12 mouse cellular contexts compared by ENCODE assay signal in genomic region chrX:48146262-48146661, GRCm38 (mm10). TPM values are rescaled to one million over a fixed set of nuclear protein-coding genes. Genes with fewer than 3 reads are reported as not detected.
A peak's percentile ranks its signal among the peaks of the same experiment; 100 is the strongest.
DNase-seq lines count a peak whose midpoint lies in the region; ATAC-seq and TF ChIP-seq lines count a peak whose summit lies in the region.
"Had no signal": no experiment of that assay in that cellular context is flagged by ENCODE, and none has a peak within 500 bp of the region (broad histone marks: within the 10 kb centered on the region; RNA-seq: fewer than 3 reads in every experiment).

Gene Sash3, plus strand, starts transcription at chrX:48146436.

- no peak for TF ChIP-seq RAD21 in CH12.LX (IDR thresholded peaks at IDR 0.05; ENCODE audit: low read depth, low read length)

- no peaks in the 10 kb centered on the region for H3K9me3 ChIP-seq in CH12.LX (replicated peaks; ENCODE audit: low read length)
- no peaks in the 10 kb centered on the region for H3K9me3 ChIP-seq in liver, embryonic 14.5 days (ENCODE audit: control insufficient read depth, low read length)
- H3K9me3 ChIP-seq: hindbrain, embryonic 13.5 days; limb, embryonic 10.5 days had no signal

- peaks cover 37% of the 10 kb centered on the region for H3K79me2 ChIP-seq in CH12.LX (replicated peaks; ENCODE audit: control insufficient read depth, extremely low read depth, insufficient read depth, poor library complexity, severe bottlenecking)

- H3K4me3 ChIP-seq in CH12.LX (replicated peaks in 1 of 3; ENCODE audit: low read depth in 2 of 3, low read length in 2 of 3, poor library complexity in 1 of 3), result peak within 1 kb of the TSS; percentile 66 to 81 (median 79)
- H3K4me3 ChIP-seq in liver, embryonic 14.5 days (ENCODE audit: insufficient read depth in 1 of 2, low read depth in 2 of 2, low read length in 2 of 2), result peak within 1 kb of the TSS; percentile 21 to 45
- H3K4me3 ChIP-seq in small intestine, adult 2 months (ENCODE audit: low read depth, low read length), result peak within 1 kb of the TSS; percentile 55
- H3K4me3 ChIP-seq: hindbrain, embryonic 13.5 days; limb, embryonic 10.5 days had no signal

- 27% methylated on average over 4 of the region's 4 CpGs for WGBS in liver, embryonic 14.5 days (ENCODE audit: insufficient replicate concordance)
- 82% methylated on average over 4 of the region's 4 CpGs for WGBS in small intestine, adult 2 months

- TF ChIP-seq EP300 in CH12.LX (IDR thresholded peaks at IDR 0.05; ENCODE audit: low read length), result peak; percentile 20; the same call in 1 of the 2 replicates
- no peak for TF ChIP-seq EP300 in liver, embryonic 14.5 days (IDR thresholded peaks at IDR 0.05; ENCODE audit: low read depth)

- peak within 1 kb of the TSS; percentile 99 for H3K9ac ChIP-seq in CH12.LX (ENCODE audit: insufficient read depth, low read depth)
- H3K9ac ChIP-seq in liver, embryonic 14.5 days (replicated peaks), result no peak within 1 kb of the TSS
- H3K9ac ChIP-seq: hindbrain, embryonic 13.5 days had no signal

- peaks cover 14 to 18% of the 10 kb centered on the region in 2 experiments for H3K36me3 ChIP-seq in CH12.LX (replicated peaks in 1 of 2; ENCODE audit: control insufficient read depth in 1 of 2, insufficient read depth in 1 of 2, low read length in 1 of 2)
- no peaks in the 10 kb centered on the region for H3K36me3 ChIP-seq in liver, embryonic 14.5 days (replicated peaks; ENCODE audit: control insufficient read depth, insufficient read depth, low read depth)
- H3K36me3 ChIP-seq in small intestine, adult 2 months (ENCODE audit: control insufficient read depth, insufficient read depth, low read length), result no peaks in the 10 kb centered on the region
- H3K36me3 ChIP-seq: hindbrain, embryonic 13.5 days; limb, embryonic 10.5 days had no signal

- DNase-seq in B cell, adult 2 months, result peak; percentile 75 to 76
- DNase-seq in CH12.LX (ENCODE audit: extremely low read depth), result peak; percentile 83
- DNase-seq in liver, embryonic 14.5 days (ENCODE audit: low read depth in 3 of 3, low spot score in 3 of 3), result no peak
- DNase-seq in urinary bladder, postnatal 36 days (ENCODE audit: low spot score in 2 of 2), result no peak
- no peak for DNase-seq in kidney, adult 18-20 months
- no peak for DNase-seq in retina, embryonic 14.5 days (ENCODE audit: low spot score)
- DNase-seq: cerebellum, adult 8-10 months had no signal

- peak within 1 kb of the TSS; percentile 38; the same call in 1 of the 2 replicates for H3K4me2 ChIP-seq in CH12.LX (ENCODE audit: insufficient read depth, low read depth, poor library complexity, severe bottlenecking)
- H3K4me2 ChIP-seq in liver, embryonic 14.5 days (ENCODE audit: low read depth), result peak within 1 kb of the TSS; percentile 26
- H3K4me2 ChIP-seq: hindbrain, embryonic 13.5 days had no signal

- peak; percentile 27; the same call in 1 of the 2 replicates for ATAC-seq in liver, embryonic 14.5 days (ENCODE audit: insufficient read depth)
- no peak for ATAC-seq in frontal cortex, adult (ENCODE audit: low TSS enrichment)
- ATAC-seq: forebrain, embryonic 14.5 days had no signal

- H3K27me3 ChIP-seq in CH12.LX (replicated peaks), result no peaks in the 10 kb centered on the region
- no peaks in the 10 kb centered on the region for H3K27me3 ChIP-seq in liver, embryonic 14.5 days (ENCODE audit: control insufficient read depth, insufficient read depth, low read length)
- no peaks in the 10 kb centered on the region for H3K27me3 ChIP-seq in small intestine, adult 2 months (ENCODE audit: control insufficient read depth, insufficient read depth, low read length)
- H3K27me3 ChIP-seq: hindbrain, embryonic 13.5 days had no signal

- H3K4me1 ChIP-seq in CH12.LX (ENCODE audit: control insufficient read depth in 1 of 2, insufficient read depth in 2 of 2), result peaks cover 26 to 47% of the 10 kb centered on the region in 2 experiments
- peaks cover 0 to 15% of the 10 kb centered on the region in 2 experiments; a peak in 2 of 4 replicates for H3K4me1 ChIP-seq in liver, embryonic 14.5 days (replicated peaks; ENCODE audit: control insufficient read depth in 2 of 2, insufficient read depth in 2 of 2, low read length in 1 of 2)
- H3K4me1 ChIP-seq in small intestine, adult 2 months (ENCODE audit: control insufficient read depth, insufficient read depth, insufficient read length, low read length), result peaks cover 15% of the 10 kb centered on the region; the same call in 1 of the 2 replicates
- H3K4me1 ChIP-seq: hindbrain, embryonic 13.5 days had no signal

- peak within 1 kb of the TSS; percentile 98 for H3K27ac ChIP-seq in CH12.LX (ENCODE audit: insufficient read depth, low read depth)
- H3K27ac ChIP-seq in liver, embryonic 14.5 days, result no peak within 1 kb of the TSS
- peak within 1 kb of the TSS; percentile 83 for H3K27ac ChIP-seq in small intestine, adult 2 months (ENCODE audit: insufficient read depth, low read depth, low read length)
- H3K27ac ChIP-seq: hindbrain, embryonic 13.5 days; limb, embryonic 10.5 days had no signal

- no peak for TF ChIP-seq CTCF in CH12.LX (conservative IDR thresholded peaks at IDR 0.05 in 1 of 2, IDR thresholded peaks at IDR 0.05 in 1 of 2; ENCODE audit: low read depth in 2 of 2, low read length in 2 of 2)
- TF ChIP-seq CTCF in liver, embryonic 14.5 days (IDR thresholded peaks at IDR 0.05; ENCODE audit: low read depth), result no peak
- TF ChIP-seq CTCF in small intestine, adult 2 months (IDR thresholded peaks at IDR 0.05; ENCODE audit: extremely low read depth, insufficient read length, insufficient replicate concordance, low read depth, low read length), result no peak

- in situ Hi-C loops in CH12.LX (cut with MboI; ENCODE audit: low pct_ligation_motif_present, low pct_unique_long_range_greater_than_20kb, low sequenced_read_pairs), result no loop called here

- TF ChIP-seq POLR2A in CH12.LX (IDR thresholded peaks at IDR 0.05; ENCODE audit: low read depth, low read length), result peak; percentile 65
- TF ChIP-seq POLR2A in small intestine, adult 2 months (IDR thresholded peaks at IDR 0.05; ENCODE audit: low read depth, low read length), result no peak

- dilution Hi-C loops in CH12.LX (cut with MboI; ENCODE audit: extremely low pct_ligation_motif_present, extremely low pct_unique_long_range_greater_than_20kb, low sequenced_read_pairs), result no loop called here

TF ChIP-seq in CH12.LX, 34 proteins besides CTCF, POLR2A, EP300 and RAD21 (continues in another document):
- TF ChIP-seq ZC3H11A (IDR thresholded peaks at IDR 0.05; ENCODE audit: low read depth, low read length) (no peak), SMC3 (IDR thresholded peaks at IDR 0.05; ENCODE audit: low read depth, low read length) (no peak), JUN (IDR thresholded peaks at IDR 0.05; ENCODE audit: insufficient read depth, low read depth, low read length) (no peak), ETS1 (conservative IDR thresholded peaks at IDR 0.05; ENCODE audit: low read depth, low read length) (peak; percentile 66), HCFC1 (IDR thresholded peaks at IDR 0.05; ENCODE audit: low read depth, low read length) (no peak), PAX5 (IDR thresholded peaks at IDR 0.05; ENCODE audit: low read length) (no peak), MYC (IDR thresholded peaks at IDR 0.05; ENCODE audit: low read depth, low read length) (peak; percentile 62; the same call in 1 of the 2 replicates), TCF12 (IDR thresholded peaks at IDR 0.05; ENCODE audit: low read depth, low read length) (peak; percentile 68; the same call in 1 of the 2 replicates), GABPA (IDR thresholded peaks at IDR 0.05; ENCODE audit: insufficient replicate concordance, low read depth, low read length) (no peak), RCOR1 (conservative IDR thresholded peaks at IDR 0.05; ENCODE audit: low read depth, low read length) (no peak), SIN3A (IDR thresholded peaks at IDR 0.05; ENCODE audit: low read length) (no peak), NELFE (IDR thresholded peaks at IDR 0.05; ENCODE audit: low read depth, low read length) (no peak), POLR2AphosphoS2 (IDR thresholded peaks at IDR 0.05; ENCODE audit: low read depth, low read length) (no peak), KAT2A (IDR thresholded peaks at IDR 0.05; ENCODE audit: insufficient replicate concordance, low read length) (0 out of 2 replicates have a peak, but pooled peaks have one; percentile 65), ELF1 (IDR thresholded peaks at IDR 0.05; ENCODE audit: low read depth, low read length) (peak; percentile 56), USF1 (IDR thresholded peaks at IDR 0.05; ENCODE audit: low read depth, low read length) (peak; percentile 87), UBTF (IDR thresholded peaks at IDR 0.05; ENCODE audit: low read depth, low read length) (no peak), TBP (conservative IDR thresholded peaks at IDR 0.05; ENCODE audit: low read depth, low read length) (peak; percentile 69; the same call in 1 of the 2 replicates), E2F4 (IDR thresholded peaks at IDR 0.05; ENCODE audit: insufficient replicate concordance, low read depth, low read length) (no peak), MXI1 (IDR thresholded peaks at IDR 0.05; ENCODE audit: low read depth, low read length) (peak; percentile 71; the same call in 1 of the 2 replicates), USF2 (conservative IDR thresholded peaks at IDR 0.05; ENCODE audit: low read depth, low read length) (peak; percentile 78), BHLHE40 (IDR thresholded peaks at IDR 0.05; ENCODE audit: low read depth, low read length) (peak; percentile 94), CHD1 (IDR thresholded peaks at IDR 0.05; ENCODE audit: low read depth, low read length) (no peak), MEF2A (IDR thresholded peaks at IDR 0.05; ENCODE audit: borderline replicate concordance, low read depth, low read length) (0 out of 2 replicates have a peak, but pooled peaks have one; percentile 25), MAFK (IDR thresholded peaks at IDR 0.05; ENCODE audit: insufficient replicate concordance, low read length) (no peak), CHD2 (IDR thresholded peaks at IDR 0.05; ENCODE audit: low read length) (no peak), MAZ (IDR thresholded peaks at IDR 0.05; ENCODE audit: low read depth, low read length) (no peak), ZNF384 (IDR thresholded peaks at IDR 0.05; ENCODE audit: low read depth, low read length) (no peak), MAX (IDR thresholded peaks at IDR 0.05; ENCODE audit: low read length) (peak; percentile 87), NRF1 (IDR thresholded peaks at IDR 0.05; ENCODE audit: low read depth, low read length) (no peak), JUND (conservative IDR thresholded peaks at IDR 0.05; ENCODE audit: low read depth, low read length) (no peak)

RNA-seq across cellular contexts. Expression of gene Sash3, which starts in this region (rescaled TPM):
- total RNA-seq in CH12.LX (2012; rRNA removed), result 88.9 and 96.3 TPM in 2 replicates
- 138 and 148 TPM in 2 replicates for total RNA-seq in CH12.LX (2014; rRNA removed)
- 87.6 and 90.9 TPM in 2 replicates for polyA plus RNA-seq in CH12.LX (2012; ENCODE audit: insufficient read length, low read depth)
- 3.8 and 4.0 TPM in 2 replicates for polyA plus RNA-seq in liver, embryonic 14.5 days (2012; rRNA removed)
- polyA plus RNA-seq in liver, embryonic 14.5 days (2014; fragmentation: Nextera tagmentation; extraction: Ambion mirVana), result 6.9 TPM in 2 replicates
- polyA plus RNA-seq in small intestine, adult 2 months (2012; rRNA removed), result 4.2 and 6.6 TPM in 2 replicates

Comparison
In these comparisons a context has a peak if more than half of its experiments do, and no peak if none do; other contexts are left out.
1. RNA of gene Sash3 (polyA plus RNA-seq): 87.6 to 90.9 TPM in CH12.LX; 3.8 to 6.9 TPM in liver, embryonic 14.5 days and 4.2 to 6.6 TPM in small intestine, adult 2 months; every median in the first group is over 10 times any median in the second.
2. DNase-seq: peak in B cell, adult 2 months (2 of 2) and CH12.LX (single experiment); none in liver, embryonic 14.5 days (0 of 3), urinary bladder, postnatal 36 days (0 of 2), kidney, adult 18-20 months (single experiment) and retina, embryonic 14.5 days (single experiment).
3. Peak in every context shown above with its lines, with median percentiles within 50 percentile points of each other: H3K4me3 ChIP-seq.